Mouse (Mus musculus) bone marrow macrophage, adult 2 months (primary cell): Measurements from ENCODE around the gene Ccdc144b.

Experiments used
- CTCF ChIP-seq: IDR thresholded peaks from 2 replicates; pipeline ENCODE4 v1.5.1; 2012; ENCODE audit warnings: low read depth, mild to moderate bottlenecking, low read length, moderate library complexity
- POLR2A ChIP-seq: IDR thresholded peaks from 2 replicates; pipeline ENCODE4 v1.6.1; 2012; ENCODE audit warnings: mild to moderate bottlenecking, low read depth, low read length, borderline replicate concordance

DNA sequence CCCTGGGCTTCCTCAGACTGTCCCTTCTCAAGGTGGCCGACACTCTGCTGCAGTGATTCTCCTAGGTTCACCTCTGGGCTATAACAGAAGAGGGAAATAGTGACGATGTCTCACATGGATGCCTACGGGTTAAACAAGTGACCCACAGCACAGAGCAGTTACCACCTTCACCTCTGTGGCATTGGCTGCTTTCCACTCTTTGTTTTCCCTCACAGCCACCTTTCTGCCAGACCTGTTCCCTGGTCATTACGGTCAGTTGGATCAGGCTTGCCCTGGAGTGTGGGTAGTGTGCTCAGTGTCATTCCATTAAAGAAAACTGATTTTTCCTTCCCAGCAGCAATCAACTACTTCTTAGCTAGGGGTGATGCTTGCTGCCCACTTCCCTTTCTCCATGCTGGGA lies 29.5 kb upstream of the Ccdc144b start:
- no peak for TF ChIP-seq CTCF
- no peak for TF ChIP-seq POLR2A
